Comparison of ENCODE assay signal across 9 mouse cellular contexts in the genomic region with DNA sequence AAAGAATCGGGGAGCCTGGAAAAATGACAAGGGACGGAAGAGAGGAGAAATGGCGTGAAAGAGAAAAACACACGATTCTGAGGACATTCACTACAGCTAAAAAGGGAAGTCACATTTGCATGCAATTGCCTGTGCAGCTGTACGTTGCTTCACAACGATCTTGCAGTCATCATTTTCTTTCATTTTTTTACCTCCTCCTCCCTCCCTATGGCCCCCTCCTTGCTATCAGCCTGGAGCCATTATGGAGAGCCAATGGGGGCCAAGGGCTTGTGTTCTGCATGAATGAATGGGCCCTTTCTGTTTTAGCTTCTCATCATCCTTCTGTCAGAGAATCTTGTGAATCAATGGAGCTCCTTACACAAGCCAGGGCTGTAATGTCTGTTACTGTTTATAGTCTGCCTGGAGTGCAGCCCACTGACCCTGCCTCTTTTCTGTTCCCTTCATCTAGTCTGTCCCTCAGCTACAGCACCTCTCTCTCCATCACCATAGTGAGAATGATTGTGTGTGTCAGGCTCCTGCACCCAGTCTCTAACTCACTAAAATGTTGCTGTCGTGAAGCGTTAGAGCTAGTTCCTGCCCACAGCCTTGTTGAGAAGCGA. TPM values are rescaled to one million over a fixed set of nuclear protein-coding genes. Genes with fewer than 3 reads are reported as not detected.
DNase-seq lines count a peak whose midpoint lies in the region; ATAC-seq lines count a peak whose summit lies in the region.
"Had no signal": no experiment of that assay in that cellular context is flagged by ENCODE, and none has a peak within 500 bp of the region (broad histone marks: within the 10 kb centered on the region; RNA-seq: fewer than 3 reads in every experiment).

No protein-coding gene starts in this region.

- peak; percentile 30 for DNase-seq in embryo, embryonic 11 days
- no peak for DNase-seq in embryo, embryonic 10 days (ENCODE audit: low spot score)
- no peak for DNase-seq in lung, postnatal 25 days (ENCODE audit: low spot score)
- no peak for DNase-seq in left cerebral cortex, adult 11 months (ENCODE audit: low spot score)
- DNase-seq in cerebellum, adult 18-20 months: no peak

- peak overlapping the region; percentile 6; the same call in 1 of the 2 replicates for H3K9ac ChIP-seq in lung, embryonic 16.5 days (ENCODE audit: low read length)
- no peak overlapping the region for H3K9ac ChIP-seq in intestine, embryonic 15.5 days

- peak overlapping the region; percentile 84 for H3K27ac ChIP-seq in lung, embryonic 16.5 days (ENCODE audit: low read length)
- peak overlapping the region; percentile 63 for H3K27ac ChIP-seq in brown adipose tissue, adult 24 weeks (replicated peaks; ENCODE audit: low read depth, low read length)
- peak overlapping the region; percentile 18; the same call in 1 of the 2 replicates for H3K27ac ChIP-seq in intestine, embryonic 15.5 days

- no peak overlapping the region for H3K4me2 ChIP-seq in lung, embryonic 16.5 days (ENCODE audit: low read depth, low read length)
- H3K4me2 ChIP-seq in intestine, embryonic 15.5 days (replicated peaks): peak overlapping the region; percentile 18; the same call in 1 of the 2 replicates

- no peaks in the 10 kb centered on the region for H3K9me3 ChIP-seq in lung, embryonic 16.5 days (ENCODE audit: control insufficient read depth, low read length)
- H3K9me3 ChIP-seq in intestine, embryonic 15.5 days: no peaks in the 10 kb centered on the region

- no peak overlapping the region for H3K4me3 ChIP-seq in lung, embryonic 16.5 days (ENCODE audit: low read length)
- H3K4me3 ChIP-seq in brown adipose tissue, adult 24 weeks (ENCODE audit: insufficient read depth, low read depth, low read length): no peak overlapping the region
- H3K4me3 ChIP-seq in intestine, embryonic 15.5 days (replicated peaks): no peak overlapping the region
- H3K4me3 ChIP-seq: myocyte had no signal

- H3K27me3 ChIP-seq in lung, embryonic 16.5 days (ENCODE audit: control insufficient read depth, insufficient read depth, low read depth, low read length): no peaks in the 10 kb centered on the region
- H3K27me3 ChIP-seq in intestine, embryonic 15.5 days (replicated peaks): no peaks in the 10 kb centered on the region

- ATAC-seq in lung, embryonic 16.5 days (ENCODE audit: low read depth): no peak
- ATAC-seq in intestine, embryonic 15.5 days: no peak

- WGBS in lung, embryonic 16.5 days: 54% methylated on average over 9 of the region's 9 CpGs
- WGBS in intestine, embryonic 15.5 days: 52% methylated on average over 9 of the region's 9 CpGs

- H3K36me3 ChIP-seq in lung, embryonic 16.5 days (ENCODE audit: control insufficient read depth, insufficient read depth, low read length): no peaks in the 10 kb centered on the region
- no peaks in the 10 kb centered on the region for H3K36me3 ChIP-seq in intestine, embryonic 15.5 days

- peaks cover 44% of the 10 kb centered on the region for H3K4me1 ChIP-seq in lung, embryonic 16.5 days (replicated peaks; ENCODE audit: control insufficient read depth, insufficient read depth, low read length)
- H3K4me1 ChIP-seq in brown adipose tissue, adult 24 weeks (ENCODE audit: control insufficient read depth, insufficient read depth, insufficient read length, low read length): peaks cover 31% of the 10 kb centered on the region
- peaks cover 29% of the 10 kb centered on the region for H3K4me1 ChIP-seq in intestine, embryonic 15.5 days (replicated peaks)

RNA-seq across cellular contexts. Expression of gene Ets1, which starts 32.2 kb away (rescaled TPM):
- polyA plus RNA-seq in lung, embryonic 16.5 days (2015; fragmentation: Nextera tagmentation; extraction: Ambion mirVana): 108 and 115 TPM in 2 replicates
- polyA plus RNA-seq in brown adipose tissue, adult 24 weeks (2012; ENCODE audit: insufficient read depth, insufficient read length, missing spikeins): 13.4 and 18.7 TPM in 2 replicates
- polyA plus RNA-seq in intestine, embryonic 15.5 days (2015; fragmentation: Nextera tagmentation; extraction: Ambion mirVana): 38.5 and 43.0 TPM in 2 replicates

Comparison
In these comparisons a context has a peak if more than half of its experiments do, and no peak if none do; other contexts are left out.
1. H3K27ac ChIP-seq: peak in every context shown above with its lines; median percentile 84 in lung, embryonic 16.5 days; 63 in brown adipose tissue, adult 24 weeks; 18 in intestine, embryonic 15.5 days.